Mouse (Mus musculus): Measurements from ENCODE around the gene Bag6.
"Not testable (repeated sequence)": the region's sequence is repeated elsewhere in the genome, so short reads cannot be mapped to it uniquely, and the experiment has no call there.

The Bag6 gene

GRCm38 (mm10) chr17:35111774-35112173 is 23.2 kb upstream of the Bag6 start:
- no peak for DNase-seq (ENCODE audit: low read depth, low spot score)

- no peak for DNase-seq (ENCODE audit: low read depth, low spot score)
These were observed 19.6 kb upstream of the Bag6 start, which contains the start of gene Ly6g5b for GRCm38 (mm10) chr17:35115046-35116019. Ly6g5b (minus strand) TSS chr17:35115428.

- DNase-seq (ENCODE audit: low read depth, low spot score) = no peak
These were observed 14.2 kb upstream of the Bag6 start for GRCm38 (mm10) chr17:35120745-35121142.

GRCm38 (mm10) chr17:35121143-35121799 is 13.7 kb upstream of the Bag6 start, which contains the start of gene Gpank1:
Gpank1 (plus strand) TSS chr17:35121455.
- DNase-seq (ENCODE audit: low read depth, low spot score) = peak; percentile 99

GRCm38 (mm10) chr17:35121871-35122303 is 13.1 kb upstream of the Bag6 start, which contains the start of gene Csnk2b:
Csnk2b (minus strand) TSS chr17:35122053.
- DNase-seq (ENCODE audit: low read depth, low spot score) = peak; percentile 71

GRCm38 (mm10) chr17:35123287-35123686 is 11.7 kb upstream of the Bag6 start:
- DNase-seq (ENCODE audit: low read depth, low spot score) = not testable (repeated sequence)

GRCm38 (mm10) chr17:35124261-35124896 is 10.6 kb upstream of the Bag6 start:
- not testable (repeated sequence) for DNase-seq (ENCODE audit: low read depth, low spot score)

- DNase-seq (ENCODE audit: low read depth, low spot score) = no peak
These were observed 9.9 kb upstream of the Bag6 start for GRCm38 (mm10) chr17:35125081-35125480.

- DNase-seq (ENCODE audit: low read depth, low spot score) = no peak
These were observed 9.4 kb upstream of the Bag6 start for GRCm38 (mm10) chr17:35125578-35125977.

- peak; percentile 72 for DNase-seq (ENCODE audit: low read depth, low spot score)
These were observed 8.8 kb upstream of the Bag6 start, which contains the start of gene D17H6S53E for GRCm38 (mm10) chr17:35126206-35126611. D17H6S53E (plus strand) TSS chr17:35126373.

- no peak for DNase-seq (ENCODE audit: low read depth, low spot score)
These were observed 8.0 kb upstream of the Bag6 start for GRCm38 (mm10) chr17:35127017-35127416.

GRCm38 (mm10) chr17:35128996-35129395 is 6.0 kb upstream of the Bag6 start:
- DNase-seq (ENCODE audit: low read depth, low spot score) = no peak

GRCm38 (mm10) chr17:35131038-35131437 is 3.9 kb upstream of the Bag6 start:
- no peak for DNase-seq (ENCODE audit: low read depth, low spot score)

- no peak for DNase-seq (ENCODE audit: low read depth, low spot score)
These were observed 3.3 kb upstream of the Bag6 start, which contains the start of gene Apom for GRCm38 (mm10) chr17:35131500-35132173. Apom (minus strand) TSS chr17:35132050.

- no peak for DNase-seq (ENCODE audit: low read depth, low spot score)
These were observed 2.8 kb upstream of the Bag6 start for GRCm38 (mm10) chr17:35132174-35132560.

- no peak for DNase-seq (ENCODE audit: low read depth, low spot score)
These were observed 1.5 kb upstream of the Bag6 start for GRCm38 (mm10) chr17:35133517-35133916.

GRCm38 (mm10) chr17:35135591-35136320 is 778 bp downstream of the Bag6 start:
- DNase-seq (ENCODE audit: low read depth, low spot score) = peak; percentile 83

GRCm38 (mm10) chr17:35139269-35139668 is 4.3 kb downstream of the Bag6 start:
- DNase-seq (ENCODE audit: low read depth, low spot score) = no peak

- no peak for DNase-seq (ENCODE audit: low read depth, low spot score)
These were observed 5.6 kb downstream of the Bag6 start for GRCm38 (mm10) chr17:35140490-35140996.

- DNase-seq (ENCODE audit: low read depth, low spot score) = no peak
These were observed 7.0 kb downstream of the Bag6 start for GRCm38 (mm10) chr17:35141971-35142370.

Data from mesoderm, embryonic 11.5 days (tissue).